Mouse (Mus musculus) spleen, adult 2 months (tissue): ENCODE measurements around the gene Afap1.

ENCODE experiments used
- CTCF ChIP-seq: fragments of 200-500 bp; IDR thresholded peaks from 2 replicates; pipeline ENCODE4 v1.5.1; 2011; ENCODE audit warnings: mild to moderate bottlenecking, inconsistent platforms; ENCODE audit not compliant: insufficient read depth, insufficient read length, insufficient replicate concordance; ENCODE audit errors: extremely low read depth
- POLR2A ChIP-seq: fragments of 200-500 bp; IDR thresholded peaks from 2 replicates; pipeline ENCODE4 v1.6.1; 2011; ENCODE audit warnings: low read depth, low read length, inconsistent platforms

GRCm38 (mm10) chr5:35856245-35856644, 36.9 kb upstream of the Afap1 start:
- TF ChIP-seq POLR2A (no peak), CTCF (no peak)
